Mouse (Mus musculus): ENCODE results near the gene Ube2j1.

Gene Ube2j1

DNA sequence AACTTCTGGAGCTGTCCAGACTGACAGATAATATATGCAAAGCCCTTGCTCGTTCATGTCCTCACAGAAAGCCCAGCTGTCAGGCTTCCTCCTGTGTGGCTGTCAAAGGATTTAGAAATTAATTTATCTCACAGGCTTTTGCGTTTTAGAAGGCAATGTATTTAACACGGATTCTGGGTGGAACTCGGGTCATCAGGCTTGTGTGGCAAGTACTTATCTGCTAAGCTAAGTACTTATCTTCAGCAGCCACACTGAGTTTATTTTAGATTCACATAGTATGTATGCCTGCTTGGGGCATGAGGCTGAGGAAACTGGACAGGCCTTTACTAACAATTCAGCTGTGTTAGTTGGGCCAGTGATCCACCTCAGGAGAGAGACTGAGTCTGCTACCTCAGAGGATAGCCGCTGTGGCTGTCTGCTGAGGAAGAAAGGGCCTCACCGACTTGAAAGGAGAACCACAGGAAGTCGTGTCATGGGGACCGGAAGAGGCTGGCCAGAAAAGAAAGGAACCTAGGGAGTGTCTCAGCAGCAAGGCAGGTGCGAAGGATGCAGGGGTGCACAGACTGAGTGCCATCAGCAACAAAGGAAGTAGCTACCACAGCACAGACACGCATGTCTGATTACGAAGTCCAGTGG lies 41.4 kb downstream of the Ube2j1 start:
- no peak for DNase-seq

DNA sequence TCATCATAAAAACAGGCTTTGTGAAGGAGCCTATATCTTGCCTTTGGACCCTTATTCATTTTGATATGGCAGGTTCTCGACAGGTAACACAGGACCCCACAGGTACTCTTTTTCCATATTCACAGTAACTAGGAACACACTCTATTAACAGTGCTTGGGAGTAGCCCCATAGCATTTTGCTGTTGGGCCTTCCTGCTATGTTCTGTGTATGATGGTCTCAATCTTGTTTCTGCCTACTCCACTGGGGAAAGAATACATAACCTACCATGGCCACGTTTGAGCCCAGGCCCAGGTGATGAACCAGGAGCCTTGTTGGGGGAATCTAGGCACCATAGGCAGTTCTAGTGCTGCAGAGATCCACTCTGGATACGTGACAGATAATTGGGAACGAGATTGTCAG lies 43.2 kb downstream of the Ube2j1 start:
- no peak for DNase-seq

DNA sequence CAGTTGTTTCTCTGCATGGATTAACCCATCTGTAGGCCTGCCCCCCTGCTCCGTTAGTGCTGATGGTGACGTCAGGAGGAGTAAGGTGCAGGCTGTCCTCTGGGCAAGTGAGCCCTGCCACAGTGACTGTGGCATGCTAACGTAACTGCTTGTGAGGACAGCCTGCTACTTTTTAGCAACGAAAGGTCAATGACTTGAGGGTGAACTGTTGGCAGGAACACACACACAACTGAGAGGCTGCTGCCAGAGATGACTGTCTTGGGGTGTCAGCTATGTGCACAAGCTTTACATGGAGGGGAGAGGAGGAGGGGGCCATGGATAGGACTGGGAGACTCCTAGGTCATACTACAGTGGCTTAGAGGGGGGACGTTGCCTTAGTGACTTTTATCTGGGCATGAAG lies 43.6 kb downstream of the Ube2j1 start:
- no peak for DNase-seq

DNA sequence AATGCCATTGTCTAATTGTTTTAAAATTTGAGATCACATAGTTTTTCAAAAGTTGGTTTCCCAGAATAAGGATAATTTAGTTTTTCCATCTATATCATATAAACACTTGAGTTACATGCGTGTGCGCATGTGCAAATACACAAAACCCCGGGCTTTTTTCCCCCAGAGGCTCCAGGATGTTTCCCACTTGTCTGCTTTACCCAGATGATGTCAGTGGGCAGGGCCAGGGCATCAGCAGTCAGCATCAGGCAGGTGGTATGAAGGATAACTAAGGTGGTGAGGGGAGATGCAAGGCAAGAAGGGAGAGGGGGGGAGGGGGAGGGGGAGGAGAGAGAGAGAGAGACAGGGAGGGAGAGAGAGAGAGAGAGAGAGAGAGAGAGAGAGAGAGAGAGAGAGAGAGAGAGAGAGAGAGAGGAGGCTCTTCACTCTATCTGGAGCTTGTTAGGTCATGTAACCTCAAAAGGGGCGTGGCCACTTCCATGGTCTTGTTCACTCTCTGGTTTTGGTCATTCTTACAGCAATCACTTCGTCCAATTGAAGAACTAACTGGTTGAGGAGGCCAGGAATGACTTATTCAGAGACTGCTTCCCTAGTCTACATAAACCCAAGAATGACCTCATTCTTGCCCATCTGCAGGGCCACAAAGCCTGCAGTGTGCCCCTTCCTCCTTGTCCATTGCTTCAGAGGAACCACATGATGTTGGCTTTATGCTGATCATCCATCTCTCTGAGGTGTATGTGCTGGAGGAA lies 44.7 kb downstream of the Ube2j1 start:
- DNase-seq, result no peak

DNA sequence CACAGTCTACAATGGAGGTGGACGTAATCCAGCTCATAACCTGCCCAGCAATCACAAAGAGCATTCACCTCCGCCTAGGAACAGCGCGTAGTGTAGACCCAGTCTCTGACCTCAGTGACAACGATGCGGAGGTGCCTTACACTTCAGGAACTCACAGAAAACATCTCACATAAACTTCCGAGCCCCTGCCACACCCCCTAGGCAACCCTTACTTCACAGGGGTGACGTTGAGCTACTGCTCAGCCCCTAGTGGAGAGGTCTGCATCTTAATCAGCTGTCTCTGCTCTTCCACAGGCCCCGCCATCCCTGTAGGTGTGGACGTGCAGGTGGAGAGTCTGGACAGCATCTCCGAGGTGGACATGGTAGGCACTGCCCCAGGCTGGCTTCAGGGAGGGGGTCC lies 45.9 kb downstream of the Ube2j1 start:
- DNase-seq, result no peak

DNA sequence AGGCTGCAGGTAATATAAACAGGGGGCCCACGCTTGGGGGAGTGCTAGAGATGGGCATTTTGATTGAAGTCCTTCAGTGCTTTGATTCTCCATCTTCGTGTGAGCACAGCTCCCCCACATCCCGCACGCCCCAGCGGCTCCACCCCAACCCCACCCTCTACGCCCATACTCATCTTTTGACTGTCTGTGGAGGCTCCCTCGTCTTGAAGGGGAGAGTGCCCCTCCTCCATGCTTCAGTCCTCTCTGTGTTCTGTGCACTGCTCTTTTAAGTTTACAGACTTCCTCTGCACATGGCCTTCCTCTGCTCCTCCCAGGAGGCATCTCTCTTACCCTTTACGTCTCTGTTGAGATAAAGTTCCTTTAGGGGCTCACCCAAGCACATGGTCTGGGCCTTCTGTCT lies 46.5 kb downstream of the Ube2j1 start:
- DNase-seq, result no peak

DNA sequence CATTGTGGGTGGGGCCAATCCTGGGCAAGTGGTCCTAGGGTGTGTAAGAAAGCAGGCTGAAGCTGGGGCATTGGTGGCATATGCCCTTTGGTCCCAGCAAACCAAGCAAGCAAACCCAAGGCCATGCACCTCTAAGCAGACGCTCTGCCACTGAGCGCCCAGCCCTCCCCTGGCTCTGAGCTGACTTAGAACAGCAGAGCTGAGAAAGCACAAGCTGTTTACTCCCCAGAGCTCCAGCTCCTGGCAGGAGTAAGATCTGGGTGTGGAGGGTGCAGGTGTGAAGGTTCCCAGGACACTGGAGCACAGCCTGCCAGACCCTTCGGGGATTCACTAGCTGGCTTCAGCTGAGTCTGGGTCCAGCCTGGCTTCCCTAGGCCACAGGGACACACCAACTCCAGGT lies 47.3 kb downstream of the Ube2j1 start:
- no peak for DNase-seq

DNA sequence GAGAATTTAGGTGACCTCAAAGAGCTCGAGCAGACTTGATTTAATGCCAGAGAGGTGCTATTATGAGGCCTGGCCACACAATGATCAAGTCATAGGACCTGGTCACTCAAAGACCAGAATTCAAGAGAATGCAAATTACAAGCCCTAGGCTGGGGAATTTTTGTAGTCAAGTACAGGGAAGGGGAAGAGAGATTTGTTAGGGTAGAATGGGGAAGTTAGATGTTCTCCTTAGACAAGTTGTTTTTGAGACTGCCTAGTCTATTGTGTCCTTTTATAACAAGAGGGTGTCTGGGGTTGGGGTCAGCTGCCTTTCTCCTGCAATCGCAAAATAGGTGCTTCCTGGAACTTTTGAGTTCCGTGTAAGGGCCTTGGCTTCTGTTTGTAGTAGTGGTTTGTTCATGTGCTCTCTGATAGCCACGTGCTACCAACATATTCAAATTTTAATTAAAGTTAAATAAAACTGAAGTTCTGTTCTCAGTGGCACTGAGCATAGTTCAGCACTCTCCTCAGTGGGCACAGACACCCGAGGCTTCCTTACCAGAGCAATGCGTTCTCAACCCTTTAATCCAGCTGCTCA lies 68.0 kb downstream of the Ube2j1 start:
- DNase-seq, result no peak
